Mouse (Mus musculus): Measurements from ENCODE around the gene Rhbdl1.

DNA sequence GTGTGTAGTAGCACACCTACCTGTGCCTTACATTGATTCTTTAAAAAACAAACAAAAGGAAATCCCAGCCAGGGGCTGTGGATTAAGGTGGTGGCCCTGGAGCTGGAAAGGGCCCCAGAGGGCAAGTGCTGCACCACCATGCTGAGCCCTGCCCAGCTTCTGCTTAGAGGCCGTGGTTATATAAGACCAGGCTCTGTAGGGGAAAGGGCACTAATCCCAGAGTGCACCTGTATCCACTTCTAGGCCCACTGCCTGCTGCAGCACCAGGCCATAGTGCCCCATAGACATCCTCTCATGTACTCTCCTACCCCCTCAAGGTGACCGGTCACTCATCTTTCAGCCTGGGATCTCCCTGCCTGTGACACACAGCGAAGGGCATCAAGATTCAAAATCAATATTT lies 29.1 kb upstream of the Rhbdl1 start:
- no peak for TF ChIP-seq POLR2A (IDR thresholded peaks at IDR 0.05; ENCODE audit: insufficient read length, low read depth)
- no peak for TF ChIP-seq MAX (IDR thresholded peaks at IDR 0.05; ENCODE audit: low read depth)
- TF ChIP-seq USF1 (IDR thresholded peaks at IDR 0.05; ENCODE audit: low read depth) = no peak
- TF ChIP-seq E2F4 (IDR thresholded peaks at IDR 0.05; ENCODE audit: insufficient read depth) = no peak
- TF ChIP-seq MYOG (IDR thresholded peaks at IDR 0.05; ENCODE audit: control insufficient read depth in 1 of 3, insufficient read depth in 1 of 3, insufficient read length in 2 of 3, low read depth in 2 of 3) = no peak
- TF ChIP-seq MYOD1 (IDR thresholded peaks at IDR 0.05; ENCODE audit: control insufficient read depth in 1 of 3, insufficient read length in 2 of 3, low read depth in 2 of 3) = no peak
- TF ChIP-seq POLR2AphosphoS2 (IDR thresholded peaks at IDR 0.05; ENCODE audit: insufficient read length, low read depth) = no peak
- no peak for TF ChIP-seq TCF3 (IDR thresholded peaks at IDR 0.05; ENCODE audit: insufficient read length, low read depth)
- no peak for TF ChIP-seq TCF12 (IDR thresholded peaks at IDR 0.05; ENCODE audit: insufficient read depth, poor library complexity, severe bottlenecking)
- no peak for TF ChIP-seq CEBPB (IDR thresholded peaks at IDR 0.05; ENCODE audit: insufficient read depth, poor library complexity, severe bottlenecking)
- no peak for TF ChIP-seq SRF (IDR thresholded peaks at IDR 0.05; ENCODE audit: control insufficient read depth, insufficient read length, low read depth)
